Mouse (Mus musculus): Measurements from ENCODE around the gene Tbc1d22a. TPM values are rescaled to one million over a fixed set of nuclear protein-coding genes. Genes with fewer than 3 reads are reported as not detected.
"Not testable (repeated sequence)": the region's sequence is repeated elsewhere in the genome, so short reads cannot be mapped to it uniquely, and the experiment has no call there.

Gene Tbc1d22a
- total and polyA plus RNA-seq, 2 experiments from 2014 or later, result 13.1 to 20.5 TPM

GRCm38 (mm10) chr15:86186686-86187085 is 27.6 kb upstream of the Tbc1d22a start:
- 50% methylated on average over 3 of the region's 3 CpGs for WGBS
- TF ChIP-seq CTCF (IDR thresholded peaks at IDR 0.05; ENCODE audit: low read depth), result no peak

GRCm38 (mm10) chr15:86188186-86188585 is 26.1 kb upstream of the Tbc1d22a start:
- Histone ChIP-seq H3K27ac (ENCODE audit: low read depth, low read length) (no peak overlapping the region), H3K27me3 (ENCODE audit: insufficient read depth, low read length) (no peaks in the 10 kb centered on the region), H3K9me3 (ENCODE audit: low read length) (no peaks in the 10 kb centered on the region), H3K4me1 (ENCODE audit: insufficient read depth) (peaks cover 14% of the 10 kb centered on the region; the same call in 1 of the 2 replicates), H3K4me2 (ENCODE audit: low read depth) (no peak overlapping the region), H3K36me3 (ENCODE audit: insufficient read depth) (no peaks in the 10 kb centered on the region), H3K4me3 (ENCODE audit: low read depth, low read length) (no peak overlapping the region), H3K9ac (no peak overlapping the region)
- TF ChIP-seq CTCF (IDR thresholded peaks at IDR 0.05; ENCODE audit: low read depth), result no peak
- ATAC-seq (peak; percentile 23), DNase-seq (peak; percentile 36)
- 19% methylated on average over 5 of the region's 5 CpGs for WGBS

More at GRCm38 (mm10) chr15:86186686-86187085, 27.6 kb upstream of the Tbc1d22a start:
- Histone ChIP-seq H3K9ac (0 out of 2 replicates have a peak overlapping the region, but pooled peaks have one; percentile 96), H3K4me2 (ENCODE audit: low read depth) (peak overlapping the region; percentile 87; the same call in 1 of the 2 replicates), H3K4me1 (ENCODE audit: insufficient read depth) (peaks cover 14% of the 10 kb centered on the region; the same call in 1 of the 2 replicates), H3K4me3 (ENCODE audit: low read depth, low read length) (peak overlapping the region; percentile 90; the same call in 1 of the 2 replicates), H3K27ac (ENCODE audit: low read depth, low read length) (no peak overlapping the region), H3K9me3 (ENCODE audit: low read length) (no peaks in the 10 kb centered on the region), H3K27me3 (ENCODE audit: insufficient read depth, low read length) (no peaks in the 10 kb centered on the region), H3K36me3 (ENCODE audit: insufficient read depth) (no peaks in the 10 kb centered on the region)
- DNase-seq (no peak), ATAC-seq (no peak)

- Histone ChIP-seq H3K4me2 (ENCODE audit: low read depth) (no peak overlapping the region), H3K27ac (ENCODE audit: low read depth, low read length) (no peak overlapping the region), H3K36me3 (ENCODE audit: insufficient read depth) (no peaks in the 10 kb centered on the region), H3K27me3 (ENCODE audit: insufficient read depth, low read length) (no peaks in the 10 kb centered on the region), H3K4me3 (ENCODE audit: low read depth, low read length) (no peak overlapping the region), H3K9ac (no peak overlapping the region), H3K4me1 (ENCODE audit: insufficient read depth) (peaks cover 14% of the 10 kb centered on the region; the same call in 1 of the 2 replicates), H3K9me3 (ENCODE audit: low read length) (no peaks in the 10 kb centered on the region)
- ATAC-seq (no peak), DNase-seq (no peak)
- 41% methylated on average over 10 of the region's 10 CpGs for WGBS
- TF ChIP-seq CTCF (IDR thresholded peaks at IDR 0.05; ENCODE audit: low read depth), result no peak
Measured at GRCm38 (mm10) chr15:86188746-86189470, 25.4 kb upstream of the Tbc1d22a start.

- Histone ChIP-seq H3K4me3 (ENCODE audit: low read depth, low read length) (no peak overlapping the region), H3K27me3 (ENCODE audit: insufficient read depth, low read length) (no peaks in the 10 kb centered on the region), H3K9ac (no peak overlapping the region), H3K27ac (ENCODE audit: low read depth, low read length) (no peak overlapping the region), H3K4me2 (ENCODE audit: low read depth) (no peak overlapping the region), H3K4me1 (ENCODE audit: insufficient read depth) (peaks cover 7% of the 10 kb centered on the region; the same call in 1 of the 2 replicates), H3K9me3 (ENCODE audit: low read length) (no peaks in the 10 kb centered on the region), H3K36me3 (ENCODE audit: insufficient read depth) (no peaks in the 10 kb centered on the region)
- TF ChIP-seq CTCF (IDR thresholded peaks at IDR 0.05; ENCODE audit: low read depth), result no peak
- DNase-seq (no peak), ATAC-seq (no peak)
- 82% methylated on average over 3 of the region's 3 CpGs for WGBS
Measured at GRCm38 (mm10) chr15:86190387-86190786, 23.9 kb upstream of the Tbc1d22a start.

- 70% methylated on average over 1 of the region's 1 CpGs for WGBS
- Histone ChIP-seq H3K4me1 (ENCODE audit: insufficient read depth) (0 out of 2 replicates have a peak, but pooled peaks cover 2% of the 10 kb centered on the region), H3K36me3 (ENCODE audit: insufficient read depth) (no peaks in the 10 kb centered on the region), H3K9ac (no peak overlapping the region), H3K4me2 (ENCODE audit: low read depth) (no peak overlapping the region), H3K4me3 (ENCODE audit: low read depth, low read length) (no peak overlapping the region), H3K27me3 (ENCODE audit: insufficient read depth, low read length) (no peaks in the 10 kb centered on the region), H3K9me3 (ENCODE audit: low read length) (no peaks in the 10 kb centered on the region), H3K27ac (ENCODE audit: low read depth, low read length) (no peak overlapping the region)
- no peak for ATAC-seq
- no peak for TF ChIP-seq CTCF (IDR thresholded peaks at IDR 0.05; ENCODE audit: low read depth)
- no peak for DNase-seq
Measured at GRCm38 (mm10) chr15:86191505-86191904, 22.8 kb upstream of the Tbc1d22a start.

GRCm38 (mm10) chr15:86191933-86192332 is 22.3 kb upstream of the Tbc1d22a start:
- 85% methylated on average over 3 of the region's 3 CpGs for WGBS
- H3K4me2 ChIP-seq (ENCODE audit: low read depth), result no peak overlapping the region
- no peak overlapping the region for H3K27ac ChIP-seq (ENCODE audit: low read depth, low read length)
- H3K9me3 ChIP-seq (ENCODE audit: low read length), result no peaks in the 10 kb centered on the region
- H3K27me3 ChIP-seq (ENCODE audit: insufficient read depth, low read length), result no peaks in the 10 kb centered on the region
- TF ChIP-seq CTCF (IDR thresholded peaks at IDR 0.05; ENCODE audit: low read depth), result no peak
- H3K4me3 ChIP-seq (ENCODE audit: low read depth, low read length), result no peak overlapping the region
- no peaks in the 10 kb centered on the region for H3K4me1 ChIP-seq (ENCODE audit: insufficient read depth)
- no peak for ATAC-seq
- no peaks in the 10 kb centered on the region for H3K36me3 ChIP-seq (ENCODE audit: insufficient read depth)
- no peak for DNase-seq
- no peak overlapping the region for H3K9ac ChIP-seq

GRCm38 (mm10) chr15:86194676-86195453 is 19.4 kb upstream of the Tbc1d22a start:
- not testable (repeated sequence) for H3K27me3 ChIP-seq (ENCODE audit: insufficient read depth, low read length); H3K27ac ChIP-seq (ENCODE audit: low read depth, low read length); H3K4me2 ChIP-seq (ENCODE audit: low read depth); H3K36me3 ChIP-seq (ENCODE audit: insufficient read depth); H3K9ac ChIP-seq; H3K4me1 ChIP-seq (ENCODE audit: insufficient read depth); H3K9me3 ChIP-seq (ENCODE audit: low read length); H3K4me3 ChIP-seq (ENCODE audit: low read depth, low read length); DNase-seq
- peak; percentile 84 for ATAC-seq
- 79% methylated on average over 55 of the region's 55 CpGs for WGBS
